Mouse (Mus musculus) midbrain, postnatal 0 days (tissue): ENCODE data around the gene Mrpl53. TPM values are rescaled to one million over a fixed set of nuclear protein-coding genes. Genes with fewer than 3 reads are reported as not detected.

Source experiments
- ATAC-seq: fragments of 200-750 bp; cut with Nextera tagmentation; 2 replicates; pipeline ENCODE4 v1.8.0; 2017; ENCODE audit warnings: moderate number of reproducible peaks, mild to moderate bottlenecking, moderate TSS enrichment, moderate library complexity; ENCODE audit not compliant: low FRiP score
- DNase-seq: peaks from one replicate; pipeline ENCODE4 v3.0.0-alpha.2; 2015; ENCODE audit warnings: low spot score
- H3K27ac ChIP-seq: fragments of 300-500 bp; sonication (generic); 2 replicates; pipeline ENCODE4 v1.5.1; 2014; ENCODE audit warnings: low read depth, mild to moderate bottlenecking, low read length, mixed read lengths
- H3K27me3 ChIP-seq: fragments of 300-500 bp; sonication (generic); 2 replicates; pipeline ENCODE4 v1.6.1; 2014; ENCODE audit warnings: low read length, control low read depth, mixed read lengths; ENCODE audit not compliant: insufficient read depth
- H3K36me3 ChIP-seq: fragments of 300-500 bp; sonication (generic); 2 replicates; pipeline ENCODE4 v1.6.1; 2014; ENCODE audit warnings: low read length, control low read depth, mixed read lengths; ENCODE audit not compliant: insufficient read depth
- H3K4me1 ChIP-seq: fragments of 300-500 bp; sonication (generic); 2 replicates; pipeline ENCODE4 v1.6.1; 2014; ENCODE audit warnings: mild to moderate bottlenecking, control low read depth, antibody characterized with exemption, low read length, mixed read lengths; ENCODE audit not compliant: insufficient read depth
- H3K4me2 ChIP-seq: fragments of 300-500 bp; sonication (generic); 2 replicates; pipeline ENCODE4 v1.6.1; 2014; ENCODE audit warnings: low read depth, mild to moderate bottlenecking, low read length, mixed read lengths; ENCODE audit not compliant: poor library complexity, severe bottlenecking
- H3K4me3 ChIP-seq: fragments of 300-500 bp; sonication (generic); 2 replicates; pipeline ENCODE4 v1.5.1; 2014; ENCODE audit warnings: low read depth, mild to moderate bottlenecking, low read length, moderate library complexity
- H3K9ac ChIP-seq: fragments of 300-500 bp; sonication (generic); replicated peaks from 2 replicates; pipeline ENCODE4 v1.6.1; 2014; ENCODE audit warnings: mild to moderate bottlenecking, low read length, moderate library complexity, mixed read lengths; ENCODE audit not compliant: poor library complexity, severe bottlenecking
- H3K9me3 ChIP-seq: fragments of 300-500 bp; sonication (generic); 2 replicates; pipeline ENCODE4 v1.6.1; 2016; ENCODE audit warnings: low read length, control low read depth
- CTCF ChIP-seq: IDR thresholded peaks from 2 replicates; pipeline ENCODE4 v1.5.1; 2016; ENCODE audit warnings: antibody characterized with exemption, mild to moderate bottlenecking
- WGBS: fragments of 180-500 bp; shearing (Covaris S2); extraction: QIAGEN DNeasy Blood & Tissue Kit; methylation state at CpG from one replicate; pipeline ENCODE4 v1.1.7; 2014; 5-methylcytosine and 5-hydroxymethylcytosine counted together
- polyA plus RNA-seq: library from polyadenylated mRNA; unstranded; fragments of >200 nt; fragmentation: Nextera tagmentation; extraction: Ambion mirVana; gene quantifications from 2 replicates; pipeline ENCODE4 v1.2.1, GENCODE M21; 2015
- total RNA-seq: library from RNA; depleted of rRNA; stranded (reverse); fragments of >200 nt; gene quantifications from 2 replicates; pipeline ENCODE4 v1.2.3, GENCODE M21; 2014

Gene Mrpl53
- total and polyA plus RNA-seq, 2 experiments from 2014 or later, result 46.4 to 115 TPM

GRCm38 (mm10) chr6:83117165-83117438 lies 8.3 kb downstream of the Mrpl53 start:
- Histone ChIP-seq H3K9ac (no peak overlapping the region), H3K4me2 (no peak overlapping the region), H3K27ac (no peak overlapping the region), H3K4me3 (no peak overlapping the region), H3K4me1 (peaks cover 9% of the 10 kb centered on the region; the same call in 1 of the 2 replicates), H3K36me3 (peaks cover 19% of the 10 kb centered on the region), H3K9me3 (no peaks in the 10 kb centered on the region), H3K27me3 (no peaks in the 10 kb centered on the region)
- TF ChIP-seq CTCF, result no peak
- 87% methylated on average over 4 of the region's 4 CpGs for WGBS
- DNase-seq (no peak), ATAC-seq (no peak)

GRCm38 (mm10) chr6:83117616-83118015 lies 8.8 kb downstream of the Mrpl53 start:
- Histone ChIP-seq H3K9ac (no peak overlapping the region), H3K4me1 (peaks cover 9% of the 10 kb centered on the region; the same call in 1 of the 2 replicates), H3K27ac (no peak overlapping the region), H3K4me2 (no peak overlapping the region), H3K36me3 (peaks cover 19% of the 10 kb centered on the region), H3K4me3 (no peak overlapping the region), H3K9me3 (no peaks in the 10 kb centered on the region), H3K27me3 (no peaks in the 10 kb centered on the region)
- DNase-seq (no peak), ATAC-seq (no peak)
- no peak for TF ChIP-seq CTCF
- 90% methylated on average over 13 of the region's 13 CpGs for WGBS

DNA sequence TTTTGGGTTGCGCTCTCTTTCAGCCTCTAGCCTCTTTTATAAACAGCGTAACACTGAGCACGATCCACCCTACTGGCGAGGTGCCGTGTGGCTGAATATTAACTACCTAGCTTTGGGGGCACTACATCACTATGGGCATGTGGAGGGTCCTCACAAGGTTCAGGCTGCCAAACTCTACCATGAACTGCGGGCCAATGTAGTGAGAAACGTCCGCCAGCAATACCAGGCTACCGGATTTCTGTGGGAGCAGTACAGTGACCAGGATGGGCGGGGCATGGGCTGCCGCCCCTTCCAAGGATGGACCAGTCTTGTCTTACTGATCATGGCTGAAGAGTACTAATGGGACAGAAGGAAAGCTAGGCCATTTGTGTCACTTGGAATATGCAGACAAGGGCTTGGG lies 9.5 kb downstream of the Mrpl53 start:
- no peak for DNase-seq
- H3K27ac ChIP-seq, result no peak overlapping the region
- H3K9ac ChIP-seq, result no peak overlapping the region
- H3K4me1 ChIP-seq, result peaks cover 9% of the 10 kb centered on the region; the same call in 1 of the 2 replicates
- ATAC-seq, result no peak
- no peak overlapping the region for H3K4me2 ChIP-seq
- no peak; the same call in 1 of the 2 replicates for TF ChIP-seq CTCF
- no peaks in the 10 kb centered on the region for H3K9me3 ChIP-seq
- no peak overlapping the region for H3K4me3 ChIP-seq
- H3K36me3 ChIP-seq, result peaks cover 19% of the 10 kb centered on the region
- WGBS, result 83% methylated on average over 11 of the region's 11 CpGs
- H3K27me3 ChIP-seq, result no peaks in the 10 kb centered on the region

- no peak overlapping the region for H3K27ac ChIP-seq
- H3K4me1 ChIP-seq, result peaks cover 9% of the 10 kb centered on the region; the same call in 1 of the 2 replicates
- WGBS, result 83% methylated on average over 14 of the region's 14 CpGs
- H3K27me3 ChIP-seq, result no peaks in the 10 kb centered on the region
- no peak overlapping the region for H3K9ac ChIP-seq
- TF ChIP-seq CTCF, result no peak
- ATAC-seq (no peak), DNase-seq (no peak)
- H3K4me3 ChIP-seq, result no peak overlapping the region
- no peaks in the 10 kb centered on the region for H3K9me3 ChIP-seq
- peaks cover 19% of the 10 kb centered on the region for H3K36me3 ChIP-seq
- peak overlapping the region; percentile 95; the same call in 1 of the 2 replicates for H3K4me2 ChIP-seq
Observed at GRCm38 (mm10) chr6:83118825-83119733, 10.2 kb downstream of the Mrpl53 start.

DNA sequence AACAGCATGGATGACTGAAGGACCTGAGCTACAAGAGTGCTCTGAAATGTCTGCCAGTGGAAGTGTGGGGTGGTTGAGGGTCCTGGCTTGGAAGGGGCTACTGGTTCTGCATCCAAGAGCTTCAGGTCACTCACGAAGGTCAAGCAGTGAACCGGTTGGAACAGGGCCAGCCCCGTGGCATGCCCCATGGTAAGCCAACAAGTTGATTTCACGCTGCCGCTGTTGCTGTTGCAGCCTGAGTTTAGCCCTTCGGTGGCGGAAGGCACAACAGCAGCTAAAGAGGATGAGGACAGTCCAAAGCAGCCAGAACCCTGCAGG lies 10.9 kb downstream of the Mrpl53 start:
- H3K9ac ChIP-seq, result no peak overlapping the region
- no peak overlapping the region for H3K4me3 ChIP-seq
- H3K4me2 ChIP-seq, result peak overlapping the region; percentile 95
- no peak for ATAC-seq
- no peaks in the 10 kb centered on the region for H3K27me3 ChIP-seq
- no peak for DNase-seq
- H3K9me3 ChIP-seq, result no peaks in the 10 kb centered on the region
- TF ChIP-seq CTCF, result no peak
- no peak overlapping the region for H3K27ac ChIP-seq
- H3K36me3 ChIP-seq, result peaks cover 19% of the 10 kb centered on the region
- WGBS, result 48% methylated on average over 7 of the region's 7 CpGs
- H3K4me1 ChIP-seq, result peaks cover 9% of the 10 kb centered on the region; the same call in 1 of the 2 replicates
